Mouse (Mus musculus) heart, embryonic 12.5 days (tissue): ENCODE measurements around the gene Chchd6. TPM values are rescaled to one million over a fixed set of nuclear protein-coding genes. Genes with fewer than 3 reads are reported as not detected.

ENCODE experiments used
- ATAC-seq: fragments of 200-750 bp; cut with Nextera tagmentation; 2 replicates; pipeline ENCODE4 v1.8.0; 2017; ENCODE audit warnings: moderate TSS enrichment, moderate library complexity; ENCODE audit not compliant: insufficient number of reproducible peaks, low FRiP score
- H3K27ac ChIP-seq: fragments of 300-500 bp; sonication (generic); 2 replicates; pipeline ENCODE4 v1.5.1; 2016; ENCODE audit warnings: mild to moderate bottlenecking, moderate library complexity; ENCODE audit not compliant: poor library complexity, severe bottlenecking
- H3K27me3 ChIP-seq: fragments of 300-500 bp; sonication (generic); replicated peaks from 2 replicates; pipeline ENCODE4 v1.6.1; 2016; ENCODE audit warnings: mild to moderate bottlenecking, moderate library complexity
- H3K36me3 ChIP-seq: fragments of 300-500 bp; sonication (generic); 2 replicates; pipeline ENCODE4 v1.6.1; 2016; ENCODE audit warnings: mild to moderate bottlenecking, moderate library complexity
- H3K4me1 ChIP-seq: fragments of 300-500 bp; sonication (generic); replicated peaks from 2 replicates; pipeline ENCODE4 v1.6.1; 2016; ENCODE audit warnings: mild to moderate bottlenecking
- H3K4me2 ChIP-seq: fragments of 300-500 bp; sonication (generic); 2 replicates; pipeline ENCODE4 v1.6.1; 2016; ENCODE audit warnings: mild to moderate bottlenecking, moderate library complexity
- H3K4me3 ChIP-seq: fragments of 300-500 bp; sonication (generic); 2 replicates; pipeline ENCODE4 v1.5.1; 2016; ENCODE audit warnings: mild to moderate bottlenecking
- H3K9ac ChIP-seq: fragments of 300-500 bp; sonication (generic); 2 replicates; pipeline ENCODE4 v1.6.1; 2016; ENCODE audit warnings: mild to moderate bottlenecking, moderate library complexity
- H3K9me3 ChIP-seq: fragments of 300-500 bp; sonication (generic); replicated peaks from 2 replicates; pipeline ENCODE4 v1.6.1; 2016; ENCODE audit warnings: mild to moderate bottlenecking, moderate library complexity
- WGBS: fragments of 180-500 bp; shearing (Covaris S2); methylation state at CpG from one replicate; pipeline ENCODE4 v1.1.7; 2016; 5-methylcytosine and 5-hydroxymethylcytosine counted together
- polyA plus RNA-seq: library from polyadenylated mRNA; unstranded; fragments of >200 nt; fragmentation: Nextera tagmentation; extraction: Ambion mirVana; gene quantifications from 2 replicates; pipeline ENCODE4 v1.2.1, GENCODE M21; 2016

The Chchd6 gene
- polyA plus RNA-seq, 1 experiment from 2014 or later: 39.7 TPM

GRCm38 (mm10) chr6:89339447-89339846 lies 256.0 kb downstream of the Chchd6 start:
- peaks cover 74% of the 10 kb centered on the region for H3K36me3 ChIP-seq
- peak; percentile 56 for ATAC-seq
- WGBS: 75% methylated on average over 2 of the region's 2 CpGs

GRCm38 (mm10) chr6:89338733-89339132 lies 256.7 kb downstream of the Chchd6 start:
- WGBS: 85% methylated on average over 8 of the region's 8 CpGs
- Histone ChIP-seq H3K9ac (no peak overlapping the region), H3K36me3 (peaks cover 80% of the 10 kb centered on the region), H3K27me3 (no peaks in the 10 kb centered on the region), H3K4me1 (peaks cover 39% of the 10 kb centered on the region), H3K4me3 (no peak overlapping the region), H3K9me3 (no peaks in the 10 kb centered on the region), H3K27ac (no peak overlapping the region), H3K4me2 (no peak overlapping the region)
- ATAC-seq: no peak

More at GRCm38 (mm10) chr6:89339447-89339846, 256.0 kb downstream of the Chchd6 start:
- Histone ChIP-seq H3K9me3 (no peaks in the 10 kb centered on the region), H3K9ac (no peak overlapping the region), H3K27ac (peak overlapping the region; percentile 65), H3K4me1 (peaks cover 45% of the 10 kb centered on the region), H3K27me3 (no peaks in the 10 kb centered on the region), H3K4me2 (no peak overlapping the region), H3K4me3 (no peak overlapping the region)

DNA sequence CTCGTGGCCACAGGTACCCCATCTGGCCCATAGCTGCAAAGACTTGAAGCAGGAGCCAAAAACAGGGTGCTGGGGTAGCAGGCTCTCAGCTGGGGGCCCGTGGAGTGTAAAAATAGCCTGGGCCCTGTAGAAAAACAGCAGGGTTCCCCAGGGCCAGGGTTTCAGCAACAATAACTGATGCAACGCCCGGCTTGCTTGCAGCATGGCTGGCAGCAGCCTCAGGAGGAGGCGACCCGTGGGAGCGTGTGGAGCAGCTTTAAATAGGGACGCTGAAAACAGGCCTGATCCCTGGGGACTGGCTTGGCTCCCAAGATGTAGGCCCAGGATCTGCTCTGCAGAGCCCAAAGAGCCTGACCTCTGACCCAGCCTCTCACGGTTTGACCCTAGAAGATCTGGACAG lies 257.9 kb downstream of the Chchd6 start:
- no peak overlapping the region for H3K4me2 ChIP-seq
- H3K4me1 ChIP-seq: peaks cover 35% of the 10 kb centered on the region
- ATAC-seq: no peak
- peaks cover 88% of the 10 kb centered on the region for H3K36me3 ChIP-seq
- WGBS: 85% methylated on average over 9 of the region's 9 CpGs
- H3K9ac ChIP-seq: no peak overlapping the region
- H3K9me3 ChIP-seq: no peaks in the 10 kb centered on the region
- H3K27me3 ChIP-seq: no peaks in the 10 kb centered on the region
- H3K4me3 ChIP-seq: no peak overlapping the region
- no peak overlapping the region for H3K27ac ChIP-seq

- Histone ChIP-seq H3K27ac (no peak overlapping the region), H3K27me3 (no peaks in the 10 kb centered on the region), H3K9ac (no peak overlapping the region), H3K4me3 (no peak overlapping the region), H3K9me3 (no peaks in the 10 kb centered on the region), H3K4me2 (no peak overlapping the region), H3K36me3 (peaks cover 95% of the 10 kb centered on the region), H3K4me1 (peaks cover 12% of the 10 kb centered on the region)
- no peak for ATAC-seq
- WGBS: 82% methylated on average over 12 of the region's 12 CpGs
Measured at GRCm38 (mm10) chr6:89333964-89334702, 261.3 kb downstream of the Chchd6 start.

Other genes with a start within 250 kb of the Chchd6 start
- 13.4 and 17.3 TPM in 2 replicates for gene Plxna1, start 233.0 kb downstream of the Chchd6 start, polyA plus RNA-seq
- 10.0 and 11.5 TPM in 2 replicates for gene Txnrd3, start 48.3 kb upstream of the Chchd6 start, polyA plus RNA-seq
- gene Vmn1r40, start 111.9 kb upstream of the Chchd6 start, polyA plus RNA-seq: not detected in 2 replicates
- gene Vmn1r41, start 145.1 kb upstream of the Chchd6 start, polyA plus RNA-seq: not detected in 2 replicates